Mouse (Mus musculus) midbrain, embryonic 13.5 days (tissue): ENCODE data around the gene Ift122. TPM values are rescaled to one million over a fixed set of nuclear protein-coding genes. Genes with fewer than 3 reads are reported as not detected.

Experiments
- ATAC-seq: fragments of 200-750 bp; cut with Nextera tagmentation; 2 replicates; pipeline ENCODE4 v1.8.0; 2017; ENCODE audit warnings: mild to moderate bottlenecking, moderate TSS enrichment, moderate library complexity
- H3K27ac ChIP-seq: fragments of 300-500 bp; sonication (generic); 2 replicates; pipeline ENCODE4 v1.5.1; 2015; ENCODE audit warnings: inconsistent platforms, mild to moderate bottlenecking, moderate library complexity
- H3K27me3 ChIP-seq: fragments of 300-500 bp; sonication (generic); 2 replicates; pipeline ENCODE4 v1.6.1; 2015; ENCODE audit warnings: mild to moderate bottlenecking, inconsistent platforms
- H3K36me3 ChIP-seq: fragments of 300-500 bp; sonication (generic); 2 replicates; pipeline ENCODE4 v1.6.1; 2015; ENCODE audit warnings: mild to moderate bottlenecking, inconsistent platforms
- H3K4me1 ChIP-seq: fragments of 300-500 bp; sonication (generic); replicated peaks from 2 replicates; pipeline ENCODE4 v1.6.1; 2015; ENCODE audit warnings: inconsistent platforms
- H3K4me2 ChIP-seq: fragments of 300-500 bp; sonication (generic); replicated peaks from 2 replicates; pipeline ENCODE4 v1.6.1; 2015; ENCODE audit warnings: moderate library complexity, mild to moderate bottlenecking, inconsistent platforms
- H3K4me3 ChIP-seq: fragments of 300-500 bp; sonication (generic); replicated peaks from 2 replicates; pipeline ENCODE4 v1.5.1; 2015; ENCODE audit warnings: mild to moderate bottlenecking, inconsistent platforms
- H3K9ac ChIP-seq: fragments of 300-500 bp; sonication (generic); replicated peaks from 2 replicates; pipeline ENCODE4 v1.6.1; 2015; ENCODE audit warnings: mild to moderate bottlenecking, inconsistent platforms
- H3K9me3 ChIP-seq: fragments of 300-500 bp; sonication (generic); 2 replicates; pipeline ENCODE4 v1.6.1; 2016; ENCODE audit warnings: mild to moderate bottlenecking, inconsistent platforms
- WGBS: fragments of 180-500 bp; shearing (Covaris S2); methylation state at CpG from one replicate; pipeline ENCODE4 v1.1.7; 2015; 5-methylcytosine and 5-hydroxymethylcytosine counted together
- polyA plus RNA-seq: library from polyadenylated mRNA; unstranded; fragments of >200 nt; fragmentation: Nextera tagmentation; extraction: Ambion mirVana; gene quantifications from 2 replicates; pipeline ENCODE4 v1.2.1, GENCODE M21; 2015

The Ift122 gene
- polyA plus RNA-seq, 1 experiment from 2014 or later, result 28.8 TPM

DNA sequence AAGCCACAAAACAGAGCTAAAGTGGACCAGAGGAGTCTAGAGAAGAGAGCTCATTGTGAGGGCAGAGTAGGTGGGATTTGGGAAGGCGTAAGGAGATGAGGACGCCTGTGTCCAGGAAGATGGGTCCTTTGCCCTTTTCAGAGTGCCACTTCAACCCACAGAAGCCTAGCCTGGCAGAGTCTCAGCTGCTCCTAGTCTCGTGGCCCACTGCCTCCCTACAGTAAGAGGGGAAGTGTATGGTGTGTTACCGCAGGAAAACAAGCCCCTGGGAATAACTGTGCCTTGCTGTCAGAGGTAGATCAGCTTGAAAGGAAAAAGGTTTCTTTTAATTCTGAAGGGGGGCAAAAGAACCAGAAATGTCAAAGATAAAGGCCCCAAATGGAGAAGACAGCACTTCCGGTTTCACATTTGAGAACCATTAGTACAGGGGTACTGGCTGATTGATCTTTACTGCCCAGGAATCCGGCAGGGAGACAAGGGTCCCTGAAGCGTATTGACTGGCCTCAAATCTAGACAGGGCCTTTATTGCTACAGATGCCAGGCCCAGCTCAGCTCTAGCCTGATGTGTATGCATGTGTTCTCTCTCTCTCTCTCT, 44.8 kb downstream of the Ift122 start:
- H3K36me3 ChIP-seq, result peaks cover 31% of the 10 kb centered on the region
- ATAC-seq, result no peak
- 88% methylated on average over 7 of the region's 7 CpGs for WGBS
- H3K9ac ChIP-seq, result no peak overlapping the region
- no peak overlapping the region for H3K4me3 ChIP-seq
- H3K27me3 ChIP-seq, result peaks cover 3% of the 10 kb centered on the region; the same call in 1 of the 2 replicates
- H3K27ac ChIP-seq, result no peak overlapping the region
- H3K9me3 ChIP-seq, result no peaks in the 10 kb centered on the region
- H3K4me1 ChIP-seq, result peaks cover 8% of the 10 kb centered on the region
- no peak overlapping the region for H3K4me2 ChIP-seq

DNA sequence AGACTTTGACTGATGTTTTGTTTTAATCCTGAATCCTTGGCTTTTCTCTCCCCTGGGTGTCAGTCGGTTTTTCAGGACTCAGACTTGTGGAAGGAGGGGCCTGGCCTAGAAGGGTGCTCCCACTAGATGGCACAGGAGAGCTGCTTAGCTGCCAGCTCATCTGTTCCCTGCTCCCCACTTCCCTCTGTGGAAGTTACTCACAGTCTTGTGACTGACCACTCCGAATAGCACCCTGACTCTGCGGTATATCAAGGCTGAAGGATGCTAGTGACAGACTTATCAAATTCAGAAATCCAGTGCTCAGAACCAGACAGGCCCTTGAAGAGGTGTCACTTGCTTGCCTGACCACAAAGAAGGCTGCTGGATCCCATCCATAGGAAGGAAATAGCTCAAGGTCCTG, 47.8 kb downstream of the Ift122 start:
- Histone ChIP-seq H3K4me2 (no peak overlapping the region), H3K9ac (peak overlapping the region; percentile 20; the same call in 1 of the 2 replicates), H3K27ac (no peak overlapping the region), H3K4me1 (peaks cover 8% of the 10 kb centered on the region), H3K27me3 (no peaks in the 10 kb centered on the region), H3K9me3 (no peaks in the 10 kb centered on the region), H3K4me3 (no peak overlapping the region), H3K36me3 (peaks cover 37% of the 10 kb centered on the region)
- ATAC-seq, result peak; percentile 79
- 27% methylated on average over 3 of the region's 3 CpGs for WGBS

DNA sequence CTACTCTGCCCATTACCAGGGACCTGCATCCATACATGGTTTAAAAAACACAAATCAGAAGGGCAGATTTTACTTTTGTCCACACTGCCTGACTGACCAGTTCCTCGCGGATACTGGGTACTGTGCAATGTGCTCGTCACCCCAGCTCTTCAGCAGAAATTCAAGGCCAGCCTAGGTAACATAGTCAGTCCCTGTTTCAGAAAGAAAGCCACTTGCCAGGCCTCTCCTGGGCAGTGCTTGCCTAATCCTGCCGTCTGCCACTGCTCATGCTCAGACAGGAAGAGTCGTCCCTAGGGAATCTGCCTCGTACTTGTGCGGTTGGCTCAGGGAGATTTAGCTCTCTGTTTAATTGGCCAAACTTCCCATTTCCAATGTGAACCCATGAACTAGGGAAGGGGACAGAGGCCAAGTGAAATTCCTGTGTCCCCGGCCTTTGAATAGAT, 48.2 kb downstream of the Ift122 start:
- no peak overlapping the region for H3K4me3 ChIP-seq
- peaks cover 8% of the 10 kb centered on the region for H3K4me1 ChIP-seq
- peak; percentile 65 for ATAC-seq
- H3K4me2 ChIP-seq, result no peak overlapping the region
- no peaks in the 10 kb centered on the region for H3K27me3 ChIP-seq
- H3K9ac ChIP-seq, result peak overlapping the region; percentile 20; the same call in 1 of the 2 replicates
- 80% methylated on average over 8 of the region's 8 CpGs for WGBS
- peaks cover 41% of the 10 kb centered on the region for H3K36me3 ChIP-seq
- H3K9me3 ChIP-seq, result no peaks in the 10 kb centered on the region
- no peak overlapping the region for H3K27ac ChIP-seq

DNA sequence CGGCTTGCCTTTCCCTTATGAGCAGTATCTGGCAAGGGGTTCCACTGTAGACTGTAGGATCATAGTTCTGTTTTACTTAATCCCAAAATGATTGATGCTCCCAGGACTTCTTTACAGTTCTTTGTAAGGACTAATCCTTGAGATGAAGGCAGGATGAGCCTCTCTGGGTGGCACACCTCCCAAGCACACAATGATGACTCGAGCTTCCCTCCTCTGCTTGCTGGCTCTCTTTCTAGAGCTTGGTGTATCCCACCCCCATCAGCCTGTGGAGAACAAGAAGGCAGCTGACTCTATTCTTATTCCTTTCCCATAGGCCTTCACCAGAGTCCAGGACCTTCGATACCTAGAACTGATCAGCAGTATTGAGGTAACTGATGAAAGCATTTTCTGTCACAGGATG, 49.3 kb downstream of the Ift122 start:
- ATAC-seq, result no peak
- WGBS, result 76% methylated on average over 3 of the region's 3 CpGs
- Histone ChIP-seq H3K4me1 (peaks cover 8% of the 10 kb centered on the region), H3K27ac (no peak overlapping the region), H3K4me2 (no peak overlapping the region), H3K4me3 (no peak overlapping the region), H3K36me3 (peaks cover 46% of the 10 kb centered on the region), H3K9ac (no peak overlapping the region), H3K27me3 (no peaks in the 10 kb centered on the region), H3K9me3 (no peaks in the 10 kb centered on the region)

DNA sequence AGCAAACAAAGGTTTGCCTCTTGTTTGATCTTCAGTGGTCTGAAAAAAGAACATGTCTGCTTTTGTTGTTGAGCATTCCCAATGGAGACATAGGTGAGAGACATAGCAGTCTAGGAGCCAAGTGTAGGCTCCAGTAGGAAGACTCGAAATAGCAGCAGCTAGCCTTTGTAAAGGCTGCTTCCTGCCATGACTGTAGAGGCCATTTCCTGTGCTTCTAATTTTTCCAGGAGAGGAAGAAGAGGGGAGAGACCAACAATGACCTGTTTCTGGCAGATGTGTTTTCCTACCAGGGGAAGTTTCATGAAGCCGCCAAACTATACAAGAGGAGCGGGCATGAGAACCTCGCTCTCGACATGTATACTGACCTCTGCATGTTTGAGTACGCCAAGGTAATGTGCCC, 52.3 kb downstream of the Ift122 start:
- Histone ChIP-seq H3K27me3 (no peaks in the 10 kb centered on the region), H3K36me3 (peaks cover 42% of the 10 kb centered on the region), H3K4me3 (no peak overlapping the region), H3K4me2 (no peak overlapping the region), H3K27ac (no peak overlapping the region), H3K9me3 (no peaks in the 10 kb centered on the region), H3K4me1 (peaks cover 8% of the 10 kb centered on the region), H3K9ac (no peak overlapping the region)
- 97% methylated on average over 6 of the region's 6 CpGs for WGBS
- ATAC-seq, result no peak

DNA sequence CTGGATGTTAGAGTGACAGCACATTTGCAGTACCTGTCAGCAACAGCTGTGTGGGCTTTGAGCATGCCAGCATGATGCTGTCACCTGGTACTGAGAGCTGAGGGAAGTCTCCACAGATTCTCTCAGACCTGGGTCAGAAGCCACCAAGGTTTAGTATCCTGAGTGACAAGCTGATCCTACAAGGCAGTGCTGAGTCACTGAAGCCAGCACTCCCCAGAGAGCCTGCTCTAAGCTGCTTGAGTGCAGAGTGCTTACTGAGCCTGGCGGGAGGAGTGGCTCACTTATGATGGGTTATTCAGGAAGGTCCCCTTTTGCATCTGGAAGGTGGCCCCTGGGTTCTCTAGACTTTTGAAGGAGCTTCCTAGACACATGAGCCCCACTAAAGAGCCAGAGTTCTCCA, 53.2 kb downstream of the Ift122 start:
- H3K9me3 ChIP-seq, result no peaks in the 10 kb centered on the region
- ATAC-seq, result no peak
- H3K9ac ChIP-seq, result no peak overlapping the region
- H3K4me2 ChIP-seq, result no peak overlapping the region
- peaks cover 42% of the 10 kb centered on the region for H3K36me3 ChIP-seq
- no peaks in the 10 kb centered on the region for H3K27me3 ChIP-seq
- 71% methylated on average over 1 of the region's 1 CpGs for WGBS
- peaks cover 5% of the 10 kb centered on the region for H3K4me1 ChIP-seq
- H3K27ac ChIP-seq, result no peak overlapping the region
- no peak overlapping the region for H3K4me3 ChIP-seq

DNA sequence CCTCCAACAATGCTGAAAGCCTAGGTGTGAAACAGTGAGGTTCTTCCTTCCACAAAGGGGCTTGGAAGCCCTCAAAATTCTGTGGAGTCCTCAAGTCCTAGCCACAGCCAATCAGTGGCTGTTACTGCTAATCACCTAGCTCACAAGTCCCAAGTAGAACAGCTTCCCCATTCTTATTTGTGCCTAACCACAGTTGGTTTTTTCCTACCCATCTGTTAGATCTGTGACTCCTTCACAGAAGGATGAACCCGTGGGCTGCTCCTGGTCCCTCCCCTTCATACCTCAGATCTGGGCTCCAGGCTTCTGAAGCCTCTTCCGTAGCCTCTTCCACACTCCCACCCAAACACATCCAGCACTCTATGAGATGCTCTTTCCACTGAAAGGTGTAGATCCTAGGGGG, 53.6 kb downstream of the Ift122 start:
- H3K4me3 ChIP-seq, result no peak overlapping the region
- WGBS, result 90% methylated on average over 2 of the region's 2 CpGs
- H3K36me3 ChIP-seq, result peaks cover 42% of the 10 kb centered on the region
- no peak for ATAC-seq
- H3K4me1 ChIP-seq, result 0 out of 2 replicates have a peak, but pooled peaks cover under 1% of the 10 kb centered on the region
- no peaks in the 10 kb centered on the region for H3K9me3 ChIP-seq
- no peaks in the 10 kb centered on the region for H3K27me3 ChIP-seq
- H3K9ac ChIP-seq, result no peak overlapping the region
- H3K27ac ChIP-seq, result no peak overlapping the region
- H3K4me2 ChIP-seq, result no peak overlapping the region

DNA sequence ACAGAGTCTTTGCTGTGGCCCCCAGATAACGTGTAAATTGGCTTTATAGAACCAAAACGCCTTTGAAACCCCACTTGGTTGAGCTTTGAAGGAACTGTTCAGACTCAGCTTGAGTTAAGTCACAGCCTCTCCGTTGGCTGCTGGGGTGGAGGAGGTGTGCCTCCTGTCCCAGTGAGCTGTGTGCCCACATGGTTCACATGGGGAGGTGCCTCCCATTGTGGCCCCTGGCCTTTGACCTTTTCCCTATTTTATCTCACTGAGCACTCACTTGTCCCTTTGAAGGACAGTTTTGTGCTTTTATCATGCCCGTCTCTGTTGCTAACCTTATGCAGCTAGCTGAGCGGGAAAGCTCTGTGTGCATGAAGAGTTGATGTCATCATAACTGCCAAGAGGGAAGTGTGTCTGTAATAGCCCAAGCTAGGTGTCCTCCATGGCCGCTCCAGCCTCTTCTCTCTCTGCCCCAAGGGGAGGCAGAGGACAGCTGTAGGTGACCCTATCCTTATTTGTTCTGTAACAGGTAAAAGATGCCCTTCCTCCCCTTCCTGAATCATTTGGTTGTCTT, 55.2 kb downstream of the Ift122 start:
- 38% methylated on average over 6 of the region's 6 CpGs for WGBS

DNA sequence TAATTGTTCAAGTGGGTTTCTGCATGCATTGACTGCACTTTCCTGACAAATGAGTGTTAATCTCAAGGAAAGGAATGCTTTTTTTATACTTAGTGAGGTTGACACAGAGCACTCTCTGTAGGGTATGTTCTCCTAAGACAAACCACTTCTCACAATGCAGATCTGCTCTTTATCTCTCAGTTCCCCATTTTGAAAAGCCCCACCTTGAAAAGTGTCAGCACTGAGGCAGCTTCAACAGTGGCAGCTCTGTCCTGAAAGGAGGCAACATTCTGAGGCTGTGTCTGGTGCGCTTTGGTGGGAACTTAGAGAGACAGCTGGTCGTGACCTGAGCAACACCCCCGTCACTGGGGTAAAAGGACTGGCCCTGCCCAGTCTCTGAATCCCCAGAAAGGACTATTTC, 55.8 kb downstream of the Ift122 start:
- Histone ChIP-seq H3K4me3 (no peak overlapping the region), H3K9ac (no peak overlapping the region), H3K4me2 (no peak overlapping the region), H3K9me3 (no peaks in the 10 kb centered on the region), H3K27me3 (no peaks in the 10 kb centered on the region), H3K4me1 (no peaks in the 10 kb centered on the region), H3K36me3 (peaks cover 39% of the 10 kb centered on the region), H3K27ac (no peak overlapping the region)
- no peak for ATAC-seq
- 61% methylated on average over 3 of the region's 3 CpGs for WGBS

More for the DNA sequence above, 55.2 kb downstream of the Ift122 start:
- Histone ChIP-seq H3K9me3 (no peaks in the 10 kb centered on the region), H3K4me1 (no peaks in the 10 kb centered on the region), H3K4me3 (no peak overlapping the region), H3K27me3 (no peaks in the 10 kb centered on the region), H3K27ac (no peak overlapping the region), H3K36me3 (peaks cover 39% of the 10 kb centered on the region), H3K4me2 (no peak overlapping the region), H3K9ac (no peak overlapping the region)
- no peak for ATAC-seq

DNA sequence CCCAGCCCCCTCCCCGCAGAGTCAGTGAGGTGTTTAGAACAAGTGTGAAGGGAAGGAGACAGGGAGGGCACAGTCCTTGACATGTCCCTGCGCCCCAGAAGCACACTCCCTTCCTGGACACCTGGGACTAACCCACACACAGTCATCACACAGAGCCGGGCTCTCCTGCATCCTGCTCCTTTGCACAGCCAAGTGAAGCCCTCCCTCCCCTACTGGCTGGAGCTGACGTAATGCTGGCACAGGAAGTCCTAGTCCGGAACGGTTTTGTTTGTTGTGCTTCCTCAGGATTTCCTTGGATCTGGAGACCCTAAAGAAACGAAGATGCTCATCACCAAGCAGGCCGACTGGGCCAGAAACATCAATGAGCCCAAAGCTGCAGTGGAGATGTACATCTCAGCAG, 56.7 kb downstream of the Ift122 start:
- Histone ChIP-seq H3K9ac (no peak overlapping the region), H3K4me3 (no peak overlapping the region), H3K4me1 (no peaks in the 10 kb centered on the region), H3K9me3 (no peaks in the 10 kb centered on the region), H3K27ac (no peak overlapping the region), H3K27me3 (no peaks in the 10 kb centered on the region), H3K36me3 (peaks cover 32% of the 10 kb centered on the region), H3K4me2 (no peak overlapping the region)
- WGBS, result 74% methylated on average over 8 of the region's 8 CpGs
- no peak for ATAC-seq

DNA sequence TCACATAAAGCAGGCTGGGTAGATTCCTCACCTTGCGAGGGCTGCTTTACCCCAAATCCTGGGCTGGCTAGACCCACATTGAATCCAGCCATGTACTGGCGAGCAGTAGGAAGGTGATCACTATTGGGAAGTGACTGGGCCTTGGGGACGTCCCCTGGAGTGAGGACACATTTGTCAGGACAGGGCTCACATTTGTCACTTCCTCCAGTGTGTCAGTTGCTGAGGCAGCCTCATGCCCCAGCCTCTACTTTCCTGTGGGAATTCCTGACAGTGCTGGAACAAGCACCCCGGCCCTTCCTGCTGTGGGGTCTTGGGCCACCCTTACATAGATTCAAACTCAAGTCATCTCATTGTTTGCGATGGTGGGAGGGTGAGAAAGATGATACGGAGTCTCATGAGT, 58.5 kb downstream of the Ift122 start:
- Histone ChIP-seq H3K4me3 (no peak overlapping the region), H3K9me3 (no peaks in the 10 kb centered on the region), H3K4me1 (no peaks in the 10 kb centered on the region), H3K36me3 (peaks cover 22% of the 10 kb centered on the region), H3K4me2 (no peak overlapping the region), H3K27ac (no peak overlapping the region), H3K27me3 (no peaks in the 10 kb centered on the region), H3K9ac (no peak overlapping the region)
- WGBS, result 91% methylated on average over 6 of the region's 6 CpGs
- ATAC-seq, result no peak

DNA sequence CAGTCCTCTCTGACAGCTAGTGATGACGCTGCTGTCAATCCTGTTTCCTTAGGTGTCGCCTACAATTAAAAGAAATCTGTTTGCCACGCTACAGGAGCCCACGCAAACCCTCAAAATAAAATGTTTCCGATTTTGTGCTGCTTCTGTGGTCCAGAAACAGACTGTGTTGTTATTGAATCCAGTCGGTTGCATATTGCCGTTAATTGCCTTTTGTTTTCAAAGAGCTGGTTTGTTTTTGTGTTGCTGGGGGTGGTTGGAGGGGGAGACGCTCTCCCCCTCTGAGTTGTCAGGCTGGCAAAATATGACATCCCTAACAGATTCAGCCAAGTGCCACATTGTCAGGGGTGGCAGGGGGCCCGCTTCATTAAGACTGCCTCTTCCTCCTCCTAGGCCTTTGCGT, 60.2 kb downstream of the Ift122 start:
- no peaks in the 10 kb centered on the region for H3K4me1 ChIP-seq
- no peak overlapping the region for H3K27ac ChIP-seq
- H3K27me3 ChIP-seq, result no peaks in the 10 kb centered on the region
- 88% methylated on average over 10 of the region's 10 CpGs for WGBS
- no peak overlapping the region for H3K4me2 ChIP-seq
- ATAC-seq, result no peak
- no peak overlapping the region for H3K4me3 ChIP-seq
- no peaks in the 10 kb centered on the region for H3K9me3 ChIP-seq
- peaks cover 19% of the 10 kb centered on the region for H3K36me3 ChIP-seq
- H3K9ac ChIP-seq, result 0 out of 2 replicates have a peak overlapping the region, but pooled peaks have one; percentile 14
